Mouse (Mus musculus) forebrain, embryonic 16.5 days (tissue): ENCODE measurements at regions not wholly inside any gene's neighbourhood (a gene's known extent, or its start where the extent isn't known, plus 50 kb on each side); places are given as distances from the start of the nearest gene placed in this dataset.

Source experiments
- ATAC-seq: fragments of 200-750 bp; cut with Nextera tagmentation; 2 replicates; pipeline ENCODE4 v1.8.0; 2017; ENCODE audit warnings: mild to moderate bottlenecking, moderate library complexity
- H3K27ac ChIP-seq: fragments of 300-500 bp; sonication (generic); 2 replicates; pipeline ENCODE4 v1.5.1; 2014; ENCODE audit warnings: low read length, control low read depth
- H3K27me3 ChIP-seq: fragments of 300-500 bp; sonication (generic); replicated peaks from 2 replicates; pipeline ENCODE4 v1.6.1; 2014; ENCODE audit warnings: low read length; ENCODE audit not compliant: control insufficient read depth, insufficient read depth
- H3K36me3 ChIP-seq: fragments of 300-500 bp; sonication (generic); 2 replicates; pipeline ENCODE4 v1.6.1; 2014; ENCODE audit not compliant: control insufficient read depth, insufficient read depth
- H3K4me1 ChIP-seq: fragments of 300-500 bp; sonication (generic); replicated peaks from 2 replicates; pipeline ENCODE4 v1.6.1; 2014; ENCODE audit warnings: low read length; ENCODE audit not compliant: control insufficient read depth, insufficient read depth
- H3K4me2 ChIP-seq: fragments of 300-500 bp; sonication (generic); 2 replicates; pipeline ENCODE4 v1.6.1; 2014; ENCODE audit warnings: mild to moderate bottlenecking, low read length, control low read depth
- H3K4me3 ChIP-seq: fragments of 300-500 bp; sonication (generic); replicated peaks from 2 replicates; pipeline ENCODE4 v1.5.1; 2014; ENCODE audit warnings: mild to moderate bottlenecking, low read length, control low read depth
- H3K9ac ChIP-seq: fragments of 300-500 bp; sonication (generic); replicated peaks from 2 replicates; pipeline ENCODE4 v1.6.1; 2014; ENCODE audit warnings: low read depth, low read length, control low read depth
- H3K9me3 ChIP-seq: fragments of 300-500 bp; sonication (generic); 2 replicates; pipeline ENCODE4 v1.6.1; 2016; ENCODE audit warnings: low read length; ENCODE audit not compliant: control insufficient read depth
- WGBS: fragments of 180-500 bp; shearing (Covaris S2); extraction: QIAGEN DNeasy Blood & Tissue Kit; methylation state at CpG from one replicate; pipeline ENCODE4 v1.1.7; 2014; 5-methylcytosine and 5-hydroxymethylcytosine counted together

- WGBS = 94% methylated on average over 8 of the region's 8 CpGs
- Histone ChIP-seq H3K27me3 (no peaks in the 10 kb centered on the region), H3K9ac (no peak overlapping the region), H3K36me3 (no peaks in the 10 kb centered on the region), H3K4me3 (no peak overlapping the region), H3K9me3 (no peaks in the 10 kb centered on the region), H3K27ac (no peak overlapping the region), H3K4me1 (no peaks in the 10 kb centered on the region), H3K4me2 (no peak overlapping the region)
- no peak for ATAC-seq
Observed at GRCm38 (mm10) chr6:43914741-43915140, 248.7 kb upstream of the Tpk1 start.

DNA sequence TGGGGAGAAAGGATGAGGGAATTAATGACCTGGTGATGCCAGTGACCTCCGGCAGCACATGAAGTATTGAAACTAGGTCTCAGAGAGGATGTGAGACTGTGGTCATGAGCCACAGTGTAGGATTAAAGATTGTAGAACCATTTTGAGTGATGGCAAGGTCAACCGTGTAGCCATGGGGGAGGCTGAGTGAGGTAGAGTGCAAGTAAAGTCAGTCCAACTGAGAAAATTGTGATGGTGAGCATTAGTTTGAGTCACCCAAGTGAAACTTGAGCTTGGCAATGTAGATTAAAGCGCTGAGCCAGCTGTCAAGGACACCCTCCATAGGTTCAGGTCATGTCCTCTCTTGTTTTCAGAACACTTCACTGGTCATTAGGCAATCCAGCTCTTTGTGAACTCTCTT lies 219.9 kb upstream of the Tpk1 start:
- ATAC-seq = no peak
- WGBS = 83% methylated on average over 3 of the region's 3 CpGs
- no peaks in the 10 kb centered on the region for H3K36me3 ChIP-seq
- H3K4me3 ChIP-seq = no peak overlapping the region
- H3K4me1 ChIP-seq = no peaks in the 10 kb centered on the region
- H3K9me3 ChIP-seq = no peaks in the 10 kb centered on the region
- H3K4me2 ChIP-seq = no peak overlapping the region
- no peak overlapping the region for H3K27ac ChIP-seq
- H3K27me3 ChIP-seq = no peaks in the 10 kb centered on the region
- no peak overlapping the region for H3K9ac ChIP-seq

DNA sequence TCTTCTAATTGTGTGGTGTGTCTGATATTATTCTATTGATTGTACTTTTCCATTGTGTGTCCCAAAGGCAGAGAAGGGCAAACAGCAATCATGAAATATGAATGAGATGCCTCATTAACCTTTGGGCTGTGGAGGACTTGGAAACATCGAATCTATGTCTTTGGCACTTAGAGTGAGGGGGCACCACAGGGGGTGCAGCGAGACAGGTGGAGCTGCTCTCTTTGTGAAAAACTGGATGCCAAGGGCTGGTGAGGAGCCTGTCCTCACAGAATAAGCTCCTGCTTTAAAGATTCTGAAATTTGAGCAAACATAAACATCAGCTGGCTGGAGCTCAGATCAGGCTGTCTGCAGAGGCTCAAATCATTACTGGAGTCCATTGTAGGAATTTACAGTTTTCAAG lies 210.6 kb upstream of the Tpk1 start:
- no peak overlapping the region for H3K9ac ChIP-seq
- H3K27me3 ChIP-seq = no peaks in the 10 kb centered on the region
- no peak for ATAC-seq
- no peak overlapping the region for H3K27ac ChIP-seq
- no peak overlapping the region for H3K4me3 ChIP-seq
- H3K4me2 ChIP-seq = no peak overlapping the region
- 53% methylated on average over 2 of the region's 2 CpGs for whole genome bisulfite sequencing
- no peaks in the 10 kb centered on the region for H3K9me3 ChIP-seq
- no peaks in the 10 kb centered on the region for H3K4me1 ChIP-seq
- H3K36me3 ChIP-seq = no peaks in the 10 kb centered on the region

- WGBS = 17% methylated on average over 1 of the region's 1 CpGs
- Histone ChIP-seq H3K27me3 (no peaks in the 10 kb centered on the region), H3K4me1 (no peaks in the 10 kb centered on the region), H3K9me3 (no peaks in the 10 kb centered on the region), H3K4me2 (no peak overlapping the region), H3K27ac (no peak overlapping the region), H3K36me3 (no peaks in the 10 kb centered on the region), H3K9ac (no peak overlapping the region), H3K4me3 (no peak overlapping the region)
- peak; percentile 61 for ATAC-seq
Observed at GRCm38 (mm10) chr6:43859406-43859805, 193.3 kb upstream of the Tpk1 start.

DNA sequence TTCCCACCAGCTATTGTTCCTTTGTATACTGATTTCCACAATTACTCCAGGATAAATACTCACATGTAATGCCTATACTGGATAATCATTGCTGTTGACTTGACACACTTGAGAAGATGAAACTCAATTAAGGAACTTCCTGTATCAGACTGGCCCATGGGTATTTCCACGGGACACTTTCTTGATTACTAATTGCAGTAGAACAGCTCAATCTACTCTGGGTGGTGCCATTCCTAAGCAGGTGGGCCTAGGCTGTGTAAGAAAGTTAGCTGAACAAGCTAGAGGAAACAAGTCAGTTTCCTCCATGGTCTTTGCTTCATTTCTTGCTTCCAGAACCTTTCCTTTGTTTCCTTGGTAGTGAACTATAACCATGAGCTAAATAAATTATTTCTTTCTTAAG lies 191.0 kb upstream of the Tpk1 start:
- ATAC-seq = no peak
- Histone ChIP-seq H3K27me3 (no peaks in the 10 kb centered on the region), H3K27ac (no peak overlapping the region), H3K4me2 (no peak overlapping the region), H3K4me3 (no peak overlapping the region), H3K9me3 (no peaks in the 10 kb centered on the region), H3K9ac (no peak overlapping the region), H3K36me3 (no peaks in the 10 kb centered on the region), H3K4me1 (no peaks in the 10 kb centered on the region)
- WGBS = 72% methylated on average over 1 of the region's 1 CpGs

DNA sequence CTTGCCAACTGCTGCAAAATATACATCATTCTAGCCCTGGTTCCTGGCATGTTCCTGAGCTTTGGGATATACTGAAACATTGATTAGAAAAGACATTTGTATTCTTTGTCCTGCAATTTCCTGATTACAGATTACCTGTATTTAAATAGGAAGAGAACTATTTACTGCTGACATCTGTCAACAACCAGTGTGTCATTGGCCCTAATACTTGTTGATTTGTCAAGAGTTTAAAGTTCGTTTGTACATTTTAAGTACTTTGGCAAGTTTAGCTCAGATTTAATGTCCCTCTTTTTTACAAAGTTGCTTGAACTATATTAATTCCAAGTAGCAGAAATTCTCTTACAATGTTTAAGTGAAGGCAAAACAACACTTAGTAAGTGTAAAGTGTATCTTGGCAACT lies 187.4 kb upstream of the Tpk1 start:
- 80% methylated on average over 1 of the region's 1 CpGs for WGBS
- no peaks in the 10 kb centered on the region for H3K4me1 ChIP-seq
- no peaks in the 10 kb centered on the region for H3K27me3 ChIP-seq
- no peak overlapping the region for H3K27ac ChIP-seq
- H3K9me3 ChIP-seq = no peaks in the 10 kb centered on the region
- no peak for ATAC-seq
- no peak overlapping the region for H3K9ac ChIP-seq
- H3K36me3 ChIP-seq = no peaks in the 10 kb centered on the region
- H3K4me3 ChIP-seq = no peak overlapping the region
- no peak overlapping the region for H3K4me2 ChIP-seq

GRCm38 (mm10) chr6:43851306-43851705 lies 185.2 kb upstream of the Tpk1 start:
- WGBS = 91% methylated on average over 6 of the region's 6 CpGs
- no peak overlapping the region for H3K27ac ChIP-seq
- H3K9ac ChIP-seq = no peak overlapping the region
- no peaks in the 10 kb centered on the region for H3K4me1 ChIP-seq
- H3K27me3 ChIP-seq = no peaks in the 10 kb centered on the region
- ATAC-seq = no peak
- H3K9me3 ChIP-seq = no peaks in the 10 kb centered on the region
- no peaks in the 10 kb centered on the region for H3K36me3 ChIP-seq
- no peak overlapping the region for H3K4me2 ChIP-seq
- H3K4me3 ChIP-seq = no peak overlapping the region

GRCm38 (mm10) chr6:43838960-43839359 lies 172.9 kb upstream of the Tpk1 start:
- ATAC-seq = no peak
- Histone ChIP-seq H3K36me3 (no peaks in the 10 kb centered on the region), H3K9ac (no peak overlapping the region), H3K4me2 (no peak overlapping the region), H3K9me3 (no peaks in the 10 kb centered on the region), H3K4me3 (no peak overlapping the region), H3K4me1 (no peaks in the 10 kb centered on the region), H3K27me3 (no peaks in the 10 kb centered on the region), H3K27ac (no peak overlapping the region)
- 63% methylated on average over 6 of the region's 6 CpGs for WGBS

- ATAC-seq = no peak
- 47% methylated on average over 3 of the region's 3 CpGs for WGBS
- no peaks in the 10 kb centered on the region for H3K4me1 ChIP-seq
- no peak overlapping the region for H3K9ac ChIP-seq
- H3K27ac ChIP-seq = no peak overlapping the region
- H3K4me2 ChIP-seq = no peak overlapping the region
- H3K9me3 ChIP-seq = no peaks in the 10 kb centered on the region
- no peaks in the 10 kb centered on the region for H3K27me3 ChIP-seq
- no peaks in the 10 kb centered on the region for H3K36me3 ChIP-seq
- no peak overlapping the region for H3K4me3 ChIP-seq
Observed at GRCm38 (mm10) chr6:43829903-43830302, 163.8 kb upstream of the Tpk1 start.
